Mouse (Mus musculus) common myeloid progenitor, adult 5-6 weeks (primary cell): ENCODE measurements around the gene Zdhhc8. TPM values are rescaled to one million over a fixed set of nuclear protein-coding genes. Genes with fewer than 3 reads are reported as not detected.
A peak's percentile ranks its signal among the peaks of the same experiment; 100 is the strongest.
"Not testable (repeated sequence)": the region's sequence is repeated elsewhere in the genome, so short reads cannot be mapped to it uniquely, and the experiment has no call there.

Source experiments
- ATAC-seq: replicated peaks from 2 replicates; pipeline ENCODE4 v1.8.0; 2016; ENCODE audit warnings: low read depth, mild to moderate bottlenecking, moderate TSS enrichment, inconsistent platforms; ENCODE audit not compliant: poor library complexity, severe bottlenecking
- total RNA-seq: library from RNA; stranded (forward); fragments of 200-1000, 187-1606 nt; gene quantifications from 2 replicates; pipeline ENCODE4 v1.2.3, GENCODE M21; 2017

Zdhhc8 gene
- total RNA-seq, 1 experiment from 2014 or later, result 10.1 TPM

- no peak for ATAC-seq
These were observed 33.3 kb downstream of the Zdhhc8 start for GRCm38 (mm10) chr16:18201620-18202019.

GRCm38 (mm10) chr16:18200062-18200461, 34.9 kb downstream of the Zdhhc8 start:
- no peak for ATAC-seq

GRCm38 (mm10) chr16:18198365-18199098, 36.4 kb downstream of the Zdhhc8 start:
- ATAC-seq, result no peak

- ATAC-seq, result no peak
These were observed 37.1 kb downstream of the Zdhhc8 start for GRCm38 (mm10) chr16:18197881-18198280.

- not testable (repeated sequence) for ATAC-seq
These were observed 39.4 kb downstream of the Zdhhc8 start for GRCm38 (mm10) chr16:18195561-18195960.

GRCm38 (mm10) chr16:18195068-18195467, 39.9 kb downstream of the Zdhhc8 start:
- ATAC-seq, result peak; percentile 80

- no peak for ATAC-seq
These were observed 40.5 kb downstream of the Zdhhc8 start for GRCm38 (mm10) chr16:18194208-18194985.

GRCm38 (mm10) chr16:18191006-18191405, 43.9 kb downstream of the Zdhhc8 start:
- no peak for ATAC-seq

GRCm38 (mm10) chr16:18187221-18187620, 47.7 kb downstream of the Zdhhc8 start:
- no peak for ATAC-seq

GRCm38 (mm10) chr16:18186798-18187197, 48.1 kb downstream of the Zdhhc8 start:
- ATAC-seq, result no peak

GRCm38 (mm10) chr16:18185715-18186449, 49.1 kb downstream of the Zdhhc8 start:
- no peak for ATAC-seq

GRCm38 (mm10) chr16:18182766-18183165, 52.2 kb downstream of the Zdhhc8 start:
- no peak for ATAC-seq

GRCm38 (mm10) chr16:18181398-18181797, 53.5 kb downstream of the Zdhhc8 start:
- no peak for ATAC-seq

- no peak for ATAC-seq
These were observed 55.3 kb downstream of the Zdhhc8 start for GRCm38 (mm10) chr16:18179591-18179990.

- ATAC-seq, result no peak
These were observed 58.2 kb downstream of the Zdhhc8 start for GRCm38 (mm10) chr16:18176758-18177157.

- peak; percentile 50 for ATAC-seq
These were observed 59.0 kb downstream of the Zdhhc8 start for GRCm38 (mm10) chr16:18175817-18176541.

- ATAC-seq, result no peak
These were observed 61.1 kb downstream of the Zdhhc8 start for GRCm38 (mm10) chr16:18173788-18174187.

GRCm38 (mm10) chr16:18173231-18173630, 61.7 kb downstream of the Zdhhc8 start:
- no peak for ATAC-seq

- peak; percentile 34; the same call in 1 of the 2 replicates for ATAC-seq
These were observed 62.6 kb downstream of the Zdhhc8 start for GRCm38 (mm10) chr16:18172266-18172855.
